Mouse (Mus musculus) megakaryocyte, embryonic 14.5 days (primary cell): ENCODE measurements around the gene C1qbp.

Experiments used
- FLI1 ChIP-seq: IDR thresholded peaks from 2 replicates; pipeline ENCODE4 v1.6.1; 2012; ENCODE audit warnings: low read length, inconsistent platforms, mixed read lengths
- GATA1 ChIP-seq: IDR thresholded peaks from 3 replicates; pipeline ENCODE4 v1.6.1; 2012; ENCODE audit warnings: mixed read lengths, low read length, inconsistent platforms, borderline replicate concordance

GRCm38 (mm10) chr11:70943651-70944050, 39.2 kb downstream of the C1qbp start:
- TF ChIP-seq GATA1 (no peak), FLI1 (no peak)
